Mouse (Mus musculus): ENCODE measurements around the gene Prrc2c. TPM values are rescaled to one million over a fixed set of nuclear protein-coding genes. Genes with fewer than 3 reads are reported as not detected.
A peak's percentile ranks its signal among the peaks of the same experiment; 100 is the strongest.
"Not testable (repeated sequence)": the region's sequence is repeated elsewhere in the genome, so short reads cannot be mapped to it uniquely, and the experiment has no call there.

Gene Prrc2c
- polyA plus RNA-seq (2015; fragmentation: Nextera tagmentation; extraction: Ambion mirVana) = 148 and 162 TPM in 2 replicates

- Histone ChIP-seq H3K27ac (peak within 1 kb of the TSS; percentile 100), H3K27me3 (no peaks in the 10 kb centered on the region), H3K4me3 (replicated peaks) (peak within 1 kb of the TSS; percentile 99), H3K4me1 (peaks cover 25% of the 10 kb centered on the region), H3K9ac (peak within 1 kb of the TSS; percentile 100), H3K9me3 (replicated peaks) (no peaks in the 10 kb centered on the region), H3K36me3 (peaks cover 3% of the 10 kb centered on the region; the same call in 1 of the 2 replicates), H3K4me2 (peak within 1 kb of the TSS; percentile 68)
- ATAC-seq (replicated peaks; ENCODE audit: low FRiP score) = peak; percentile 97
- WGBS = under 1% methylated on average over 36 of the region's 36 CpGs
These were observed at the start of gene Prrc2c for GRCm38 (mm10) chr1:162740401-162740835. Prrc2c (minus strand) TSS chr1:162740556.

DNA sequence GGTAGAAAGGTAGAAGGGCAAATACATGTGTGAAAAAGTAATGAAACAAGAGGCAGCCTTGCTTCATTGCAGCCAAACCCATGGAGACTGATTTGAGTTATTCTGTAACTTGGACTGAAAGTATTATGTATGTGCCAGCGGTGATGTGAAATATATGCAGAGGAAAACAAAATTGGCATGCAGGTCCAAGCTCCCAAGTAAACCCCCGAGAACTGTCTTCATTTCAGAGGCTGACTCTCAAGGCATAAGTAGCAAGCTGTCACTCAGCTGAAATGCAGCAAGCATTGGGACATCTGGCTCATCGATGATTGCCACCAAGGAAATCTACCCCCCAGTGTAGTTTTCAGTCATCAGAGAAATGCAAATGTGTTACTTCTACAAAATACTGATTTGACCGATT is 44.9 kb upstream of the Prrc2c start:
- Histone ChIP-seq H3K27ac (no peak overlapping the region), H3K4me1 (0 out of 2 replicates have a peak, but pooled peaks cover 6% of the 10 kb centered on the region), H3K27me3 (no peaks in the 10 kb centered on the region), H3K9ac (no peak overlapping the region), H3K36me3 (no peaks in the 10 kb centered on the region), H3K4me2 (no peak overlapping the region), H3K9me3 (replicated peaks) (no peaks in the 10 kb centered on the region), H3K4me3 (replicated peaks) (no peak overlapping the region)
- 83% methylated on average over 4 of the region's 4 CpGs for WGBS
- ATAC-seq (replicated peaks; ENCODE audit: low FRiP score) = no peak

DNA sequence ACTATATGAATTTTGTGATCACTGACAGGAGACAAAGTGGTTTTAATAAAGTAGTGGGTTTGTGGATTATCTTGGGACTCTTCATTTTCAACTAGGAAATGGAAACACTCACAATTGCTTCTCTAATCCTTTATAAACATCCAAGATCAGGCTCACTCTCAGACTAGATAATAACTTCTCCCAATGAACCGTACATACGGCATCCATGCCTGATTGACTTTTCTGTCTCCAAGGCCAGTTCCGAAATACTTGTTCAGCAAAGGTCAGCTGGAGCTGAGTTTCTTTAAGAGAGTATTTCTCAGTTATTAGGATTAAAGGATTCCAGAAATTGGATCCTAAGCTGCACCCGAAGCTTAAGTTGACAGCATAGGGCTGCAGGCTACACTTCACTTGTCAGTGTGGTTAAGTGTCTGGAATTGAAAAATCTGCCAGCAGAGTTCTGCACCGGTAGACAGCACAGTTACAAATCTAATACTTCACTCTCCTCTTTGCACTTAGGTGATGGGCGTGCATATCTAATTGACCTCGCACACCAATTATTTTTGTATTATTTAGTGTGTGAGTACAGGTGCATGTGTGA is 43.4 kb upstream of the Prrc2c start:
- Histone ChIP-seq H3K4me1 (0 out of 2 replicates have a peak, but pooled peaks cover 6% of the 10 kb centered on the region), H3K27ac (no peak overlapping the region), H3K36me3 (no peaks in the 10 kb centered on the region), H3K4me2 (no peak overlapping the region), H3K9me3 (replicated peaks) (no peaks in the 10 kb centered on the region), H3K4me3 (replicated peaks) (no peak overlapping the region), H3K27me3 (no peaks in the 10 kb centered on the region), H3K9ac (no peak overlapping the region)
- ATAC-seq (replicated peaks; ENCODE audit: low FRiP score) = peak; percentile 74
- WGBS = 61% methylated on average over 7 of the region's 7 CpGs

- not testable (repeated sequence) for H3K4me3 ChIP-seq (replicated peaks); H3K27me3 ChIP-seq; H3K9ac ChIP-seq; H3K36me3 ChIP-seq; H3K4me1 ChIP-seq; H3K4me2 ChIP-seq; H3K27ac ChIP-seq; H3K9me3 ChIP-seq (replicated peaks); ATAC-seq (replicated peaks; ENCODE audit: low FRiP score)
- WGBS = 86% methylated on average over 2 of the region's 2 CpGs
These were observed 40.7 kb upstream of the Prrc2c start for GRCm38 (mm10) chr1:162781035-162781434.

DNA sequence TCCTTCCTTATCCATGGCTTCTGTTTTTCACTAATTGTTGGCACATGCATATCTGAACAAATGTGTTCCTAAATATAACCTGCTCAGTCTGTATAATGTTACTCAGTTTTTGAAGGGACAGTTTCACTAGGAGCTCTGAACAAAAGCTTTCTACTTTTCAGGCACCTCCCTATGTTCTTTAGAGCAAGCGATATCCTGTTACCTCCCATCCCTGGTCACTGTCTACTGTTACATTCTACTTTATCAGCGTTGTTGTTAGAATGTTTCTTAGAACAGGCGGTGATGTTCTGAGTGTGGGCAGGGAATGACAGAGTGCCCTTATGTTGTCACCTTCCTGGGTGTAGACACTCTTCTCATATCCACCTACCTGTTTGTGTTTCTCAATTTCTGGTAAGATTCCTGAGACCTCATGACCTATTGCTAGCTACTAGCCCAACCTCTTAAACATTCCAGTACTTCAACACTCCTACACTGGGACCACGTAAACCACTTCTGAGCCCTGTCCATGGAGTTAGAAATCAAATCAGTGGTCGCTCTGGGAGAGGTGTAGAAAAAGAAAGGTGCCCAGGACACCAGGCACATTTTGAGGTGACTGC is 37.7 kb upstream of the Prrc2c start:
- H3K4me1 ChIP-seq = no peaks in the 10 kb centered on the region
- no peak overlapping the region for H3K4me2 ChIP-seq
- WGBS = 59% methylated on average over 5 of the region's 5 CpGs
- H3K36me3 ChIP-seq = no peaks in the 10 kb centered on the region
- H3K27ac ChIP-seq = no peak overlapping the region
- ATAC-seq (replicated peaks; ENCODE audit: low FRiP score) = 0 out of 2 replicates have a peak, but pooled peaks have one; percentile 36
- no peaks in the 10 kb centered on the region for H3K27me3 ChIP-seq
- no peak overlapping the region for H3K9ac ChIP-seq
- H3K9me3 ChIP-seq (replicated peaks) = no peaks in the 10 kb centered on the region
- no peak overlapping the region for H3K4me3 ChIP-seq (replicated peaks)

- H3K27me3 ChIP-seq = no peaks in the 10 kb centered on the region
- no peak overlapping the region for H3K9ac ChIP-seq
- no peak overlapping the region for H3K4me2 ChIP-seq
- no peaks in the 10 kb centered on the region for H3K4me1 ChIP-seq
- no peak for ATAC-seq (replicated peaks; ENCODE audit: low FRiP score)
- no peak overlapping the region for H3K27ac ChIP-seq
- H3K9me3 ChIP-seq (replicated peaks) = no peaks in the 10 kb centered on the region
- 50% methylated on average over 4 of the region's 4 CpGs for WGBS
- no peaks in the 10 kb centered on the region for H3K36me3 ChIP-seq
- H3K4me3 ChIP-seq (replicated peaks) = no peak overlapping the region
These were observed 33.3 kb upstream of the Prrc2c start for GRCm38 (mm10) chr1:162773661-162774060.

DNA sequence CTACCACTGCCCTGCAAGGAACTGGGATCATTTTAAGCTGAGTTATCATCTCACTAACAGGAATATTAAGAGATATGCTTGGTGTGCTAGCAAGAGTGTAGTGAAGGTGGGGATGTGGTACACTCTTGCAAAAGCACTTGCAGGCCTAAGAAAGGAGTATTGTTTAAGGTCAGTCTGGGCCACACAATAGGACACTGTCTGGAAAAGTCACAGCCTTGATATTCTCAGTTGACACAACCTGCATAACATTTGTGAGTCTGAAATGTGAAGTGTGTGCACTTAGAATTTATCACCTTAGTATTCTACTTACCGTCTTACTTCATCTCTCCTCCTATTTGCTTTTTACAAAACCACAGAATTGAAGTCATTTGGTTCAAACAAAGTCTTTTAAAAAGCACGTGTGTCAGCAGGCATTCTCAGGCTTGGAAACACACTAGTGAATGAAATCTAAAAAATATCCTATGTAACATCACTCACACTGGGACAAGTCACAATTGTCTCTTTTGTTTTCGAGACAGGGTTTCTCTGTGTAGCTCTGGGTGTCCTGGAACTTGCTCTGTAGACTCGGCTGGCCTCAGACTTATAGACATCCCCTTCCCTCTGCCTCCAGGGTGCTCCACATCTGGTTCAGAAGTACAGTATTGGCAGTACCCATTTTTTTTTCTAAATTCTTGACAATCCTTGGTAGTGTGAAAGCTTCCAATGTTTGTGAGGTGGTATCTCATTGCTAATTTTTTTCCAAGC is 31.4 kb upstream of the Prrc2c start:
- Histone ChIP-seq H3K4me1 (no peaks in the 10 kb centered on the region), H3K27ac (no peak overlapping the region), H3K9ac (no peak overlapping the region), H3K27me3 (no peaks in the 10 kb centered on the region), H3K9me3 (replicated peaks) (no peaks in the 10 kb centered on the region), H3K4me2 (no peak overlapping the region), H3K36me3 (no peaks in the 10 kb centered on the region), H3K4me3 (replicated peaks) (no peak overlapping the region)
- ATAC-seq (replicated peaks; ENCODE audit: low FRiP score) = no peak
- 79% methylated on average over 4 of the region's 4 CpGs for WGBS

DNA sequence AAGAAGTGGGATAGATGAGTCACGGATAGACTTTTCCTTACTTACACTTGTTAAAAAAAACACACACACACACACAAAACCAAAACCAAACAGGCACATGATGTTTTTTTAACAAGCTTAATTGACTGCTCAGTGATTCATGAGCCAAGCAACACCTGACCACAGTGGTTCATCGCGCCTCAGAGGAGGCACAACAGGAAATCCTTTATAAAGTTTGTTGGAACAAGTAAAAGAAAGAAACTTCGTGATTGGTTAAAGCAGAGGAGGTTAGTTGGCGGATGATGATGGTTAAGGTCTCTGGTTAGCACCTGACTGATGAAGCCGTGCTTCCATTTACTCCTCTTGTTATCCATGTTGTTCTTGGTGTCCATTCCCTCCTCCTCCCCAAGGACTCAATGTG is 11.7 kb upstream of the Prrc2c start:
- H3K4me1 ChIP-seq = no peaks in the 10 kb centered on the region
- H3K4me2 ChIP-seq = no peak overlapping the region
- no peak overlapping the region for H3K27ac ChIP-seq
- no peak for ATAC-seq (replicated peaks; ENCODE audit: low FRiP score)
- H3K27me3 ChIP-seq = no peaks in the 10 kb centered on the region
- H3K9me3 ChIP-seq (replicated peaks) = no peaks in the 10 kb centered on the region
- H3K9ac ChIP-seq = no peak overlapping the region
- H3K4me3 ChIP-seq (replicated peaks) = no peak overlapping the region
- 79% methylated on average over 6 of the region's 6 CpGs for WGBS
- no peaks in the 10 kb centered on the region for H3K36me3 ChIP-seq

- Histone ChIP-seq H3K27me3 (no peaks in the 10 kb centered on the region), H3K9me3 (replicated peaks) (no peaks in the 10 kb centered on the region), H3K4me2 (no peak overlapping the region), H3K27ac (no peak overlapping the region), H3K36me3 (no peaks in the 10 kb centered on the region), H3K4me3 (replicated peaks) (no peak overlapping the region), H3K4me1 (no peaks in the 10 kb centered on the region), H3K9ac (no peak overlapping the region)
- no peak for ATAC-seq (replicated peaks; ENCODE audit: low FRiP score)
- 71% methylated on average over 7 of the region's 7 CpGs for WGBS
These were observed 9.3 kb upstream of the Prrc2c start for GRCm38 (mm10) chr1:162749607-162750006.

- no peaks in the 10 kb centered on the region for H3K4me1 ChIP-seq
- H3K4me3 ChIP-seq (replicated peaks) = no peak overlapping the region
- no peaks in the 10 kb centered on the region for H3K36me3 ChIP-seq
- no peak overlapping the region for H3K4me2 ChIP-seq
- no peaks in the 10 kb centered on the region for H3K9me3 ChIP-seq (replicated peaks)
- H3K9ac ChIP-seq = no peak overlapping the region
- no peak for ATAC-seq (replicated peaks; ENCODE audit: low FRiP score)
- no peak overlapping the region for H3K27ac ChIP-seq
- WGBS = 87% methylated on average over 5 of the region's 5 CpGs
- H3K27me3 ChIP-seq = no peaks in the 10 kb centered on the region
These were observed 8.4 kb upstream of the Prrc2c start for GRCm38 (mm10) chr1:162748761-162749160.

DNA sequence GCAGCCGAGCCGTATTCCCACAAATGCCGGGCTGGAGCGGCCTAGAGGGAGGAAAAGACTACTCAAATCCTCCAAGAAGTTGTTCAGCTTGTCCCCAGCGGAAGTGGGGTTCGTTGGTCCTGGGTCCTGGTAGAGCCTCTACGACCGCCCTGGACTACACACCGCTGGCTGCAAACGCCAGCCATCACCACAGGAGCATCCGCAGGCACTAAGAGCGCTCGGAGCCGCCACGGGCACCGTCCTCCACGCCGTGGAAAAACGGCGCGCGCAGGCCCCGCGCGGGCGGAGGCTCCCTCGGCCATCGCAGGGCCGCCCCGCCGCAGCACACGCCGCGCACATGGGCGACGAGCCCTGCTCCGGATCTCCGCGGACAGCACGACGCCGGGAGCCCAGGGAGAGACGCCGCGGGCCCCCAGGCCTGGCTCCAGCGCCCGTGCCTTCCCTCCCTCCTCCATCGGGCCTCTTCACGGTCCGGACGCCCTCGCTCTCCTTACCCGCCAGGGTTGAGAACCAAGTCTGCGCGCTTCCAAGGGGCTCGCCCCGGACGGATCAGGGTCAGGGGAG is 443 bp downstream of the Prrc2c start:
- WGBS = 0% methylated on average over 52 of the region's 58 CpGs
- H3K27me3 ChIP-seq = no peaks in the 10 kb centered on the region
- no peaks in the 10 kb centered on the region for H3K9me3 ChIP-seq (replicated peaks)
- H3K4me2 ChIP-seq = peak overlapping the region; percentile 68
- ATAC-seq (replicated peaks; ENCODE audit: low FRiP score) = peak; percentile 90
- H3K9ac ChIP-seq = peak overlapping the region; percentile 100
- H3K27ac ChIP-seq = peak overlapping the region; percentile 100
- peaks cover 28% of the 10 kb centered on the region for H3K4me1 ChIP-seq
- H3K36me3 ChIP-seq = peaks cover 3% of the 10 kb centered on the region; the same call in 1 of the 2 replicates
- H3K4me3 ChIP-seq (replicated peaks) = peak overlapping the region; percentile 99

- peaks cover 29% of the 10 kb centered on the region for H3K4me1 ChIP-seq
- H3K9ac ChIP-seq = peak overlapping the region; percentile 100
- peak overlapping the region; percentile 68 for H3K4me2 ChIP-seq
- H3K4me3 ChIP-seq (replicated peaks) = peak overlapping the region; percentile 99
- 0% methylated on average over 10 of the region's 10 CpGs for WGBS
- H3K9me3 ChIP-seq (replicated peaks) = no peaks in the 10 kb centered on the region
- H3K27ac ChIP-seq = peak overlapping the region; percentile 100
- no peak for ATAC-seq (replicated peaks; ENCODE audit: low FRiP score)
- H3K27me3 ChIP-seq = no peaks in the 10 kb centered on the region
- peaks cover 3% of the 10 kb centered on the region; the same call in 1 of the 2 replicates for H3K36me3 ChIP-seq
These were observed 950 bp downstream of the Prrc2c start for GRCm38 (mm10) chr1:162739406-162739805.
